Mouse (Mus musculus) small intestine, adult 10 weeks (tissue): ENCODE results near the gene Bloc1s2. TPM values are rescaled to one million over a fixed set of nuclear protein-coding genes. Genes with fewer than 3 reads are reported as not detected.

Source experiments
- polyA plus RNA-seq: library from polyadenylated mRNA; stranded (reverse); fragments of 350-450 nt; fragmentation: Illumina TruSeq; extraction: RNeasy Lipid Tissue Mini Kit (QIAGEN cat#74804); gene quantifications from one replicate; pipeline ENCODE4 v1.2.3, GENCODE M21; 2014; ENCODE audit warnings: low replicate concordance

Gene Bloc1s2
- 53.9 TPM for polyA plus RNA-seq

GRCm38 (mm10) chr19:44145702-44146567, at the start of gene Bloc1s2:
TSS of gene Bloc1s2 (minus strand) at chr19:44146446.

GRCm38 (mm10) chr19:44192342-44192741, 46.1 kb upstream of the Bloc1s2 start, which contains the start of gene Pkd2l1:
TSS of gene Pkd2l1 (minus strand) at chr19:44192442.

GRCm38 (mm10) chr19:44135072-44135959, 10.9 kb downstream of the Bloc1s2 start, which contains the start of gene Cwf19l1:
TSS of gene Cwf19l1 (minus strand) at chr19:44135876.

GRCm38 (mm10) chr19:44106831-44107660, 39.2 kb downstream of the Bloc1s2 start, which contains the start of gene Chuk:
TSS of gene Chuk (minus strand) at chr19:44107480.

Other genes starting within 250 kb of the Bloc1s2 start
- gene Dnmbp, start 206.3 kb downstream of the Bloc1s2 start, polyA plus RNA-seq = 14.3 TPM
- gene Cpn1, start 159.9 kb downstream of the Bloc1s2 start, polyA plus RNA-seq = not detected
- 4.3 TPM for gene Cyp2c23, start 117.2 kb downstream of the Bloc1s2 start, polyA plus RNA-seq
- gene Erlin1, start 76.7 kb downstream of the Bloc1s2 start, polyA plus RNA-seq = 127 TPM
- 361 TPM for gene Chuk, start 39.0 kb downstream of the Bloc1s2 start, polyA plus RNA-seq
- 6.6 TPM for gene Cwf19l1, start 10.6 kb downstream of the Bloc1s2 start, polyA plus RNA-seq
- gene Pkd2l1, start 46.0 kb upstream of the Bloc1s2 start, polyA plus RNA-seq = not detected
- not detected for gene Scd3, start 56.8 kb upstream of the Bloc1s2 start, polyA plus RNA-seq
- gene Scd2, start 147.2 kb upstream of the Bloc1s2 start, polyA plus RNA-seq = 15.4 TPM
- 0.19 TPM for gene Scd4, start 186.6 kb upstream of the Bloc1s2 start, polyA plus RNA-seq